Mouse (Mus musculus) lung, postnatal 0 days (tissue): ENCODE data around the gene Sec61b. TPM values are rescaled to one million over a fixed set of nuclear protein-coding genes. Genes with fewer than 3 reads are reported as not detected.

Experiments
- ATAC-seq: fragments of 200-750 bp; cut with Nextera tagmentation; 2 replicates; pipeline ENCODE4 v1.8.0; 2017; ENCODE audit warnings: moderate library complexity
- DNase-seq: peaks from one replicate; pipeline ENCODE4 v3.0.0-alpha.2; 2016; ENCODE audit warnings: low spot score
- H3K27ac ChIP-seq: fragments of 300-500 bp; sonication (generic); 2 replicates; pipeline ENCODE4 v1.5.1; 2014; ENCODE audit warnings: antibody characterized with exemption, mild to moderate bottlenecking, low read length, mixed read lengths
- H3K27me3 ChIP-seq: fragments of 300-500 bp; sonication (generic); replicated peaks from 2 replicates; pipeline ENCODE4 v1.6.1; 2014; ENCODE audit warnings: low read length, mixed read lengths; ENCODE audit not compliant: insufficient read depth
- H3K36me3 ChIP-seq: fragments of 300-500 bp; sonication (generic); 2 replicates; pipeline ENCODE4 v1.6.1; 2014; ENCODE audit warnings: low read length, mixed read lengths; ENCODE audit not compliant: insufficient read depth
- H3K4me1 ChIP-seq: fragments of 300-500 bp; sonication (generic); 2 replicates; pipeline ENCODE4 v1.6.1; 2014; ENCODE audit warnings: antibody characterized with exemption, low read depth, low read length, mixed read lengths; ENCODE audit not compliant: insufficient read depth
- H3K4me2 ChIP-seq: fragments of 300-500 bp; sonication (generic); replicated peaks from 2 replicates; pipeline ENCODE4 v1.6.1; 2014; ENCODE audit warnings: low read depth, mild to moderate bottlenecking, low read length, moderate library complexity, mixed read lengths
- H3K4me3 ChIP-seq: fragments of 300-500 bp; sonication (generic); 2 replicates; pipeline ENCODE4 v1.5.1; 2014; ENCODE audit warnings: low read depth, low read length
- H3K9ac ChIP-seq: fragments of 300-500 bp; sonication (generic); replicated peaks from 2 replicates; pipeline ENCODE4 v1.6.1; 2014; ENCODE audit warnings: low read depth, mild to moderate bottlenecking
- H3K9me3 ChIP-seq: fragments of 300-500 bp; sonication (generic); 2 replicates; pipeline ENCODE4 v1.6.1; 2016; ENCODE audit warnings: low read length, mixed read lengths
- CTCF ChIP-seq: IDR thresholded peaks from 2 replicates; pipeline ENCODE4 v1.5.1; 2016; ENCODE audit warnings: antibody characterized with exemption, mild to moderate bottlenecking
- EP300 ChIP-seq: IDR thresholded peaks from 2 replicates; pipeline ENCODE4 v1.6.1; 2016; ENCODE audit warnings: antibody characterized with exemption, mild to moderate bottlenecking, control low read depth
- WGBS: fragments of 180-500 bp; shearing (Covaris S2); extraction: QIAGEN DNeasy Blood & Tissue Kit; methylation state at CpG from one replicate; pipeline ENCODE4 v1.1.7; 2014; 5-methylcytosine and 5-hydroxymethylcytosine counted together
- polyA plus RNA-seq: library from polyadenylated mRNA; unstranded; fragments of >200 nt; fragmentation: Nextera tagmentation; extraction: Ambion mirVana; gene quantifications from 2 replicates; pipeline ENCODE4 v1.2.1, GENCODE M21; 2015

Sec61b gene
- polyA plus RNA-seq, 1 experiment from 2014 or later: 337 TPM

GRCm38 (mm10) chr4:47449116-47449515, 25.3 kb upstream of the Sec61b start:
- WGBS: 45% methylated on average over 5 of the region's 5 CpGs
- DNase-seq (no peak), ATAC-seq (no peak)
- no peak overlapping the region for H3K9ac ChIP-seq
- no peaks in the 10 kb centered on the region for H3K4me1 ChIP-seq
- no peak overlapping the region for H3K27ac ChIP-seq
- no peak for TF ChIP-seq EP300
- no peak for TF ChIP-seq CTCF
- no peak overlapping the region for H3K4me2 ChIP-seq
- no peaks in the 10 kb centered on the region for H3K9me3 ChIP-seq
- H3K36me3 ChIP-seq: no peaks in the 10 kb centered on the region
- H3K27me3 ChIP-seq: no peaks in the 10 kb centered on the region
- no peak overlapping the region for H3K4me3 ChIP-seq

- Histone ChIP-seq H3K9ac (no peak overlapping the region), H3K9me3 (no peaks in the 10 kb centered on the region), H3K4me2 (no peak overlapping the region), H3K27me3 (no peaks in the 10 kb centered on the region), H3K4me1 (no peaks in the 10 kb centered on the region), H3K4me3 (no peak overlapping the region), H3K27ac (no peak overlapping the region), H3K36me3 (no peaks in the 10 kb centered on the region)
- ATAC-seq: no peak
- WGBS: 30% methylated on average over 18 of the region's 18 CpGs
- TF ChIP-seq EP300 (no peak), CTCF (no peak)
- no peak for DNase-seq
These were observed 24.6 kb upstream of the Sec61b start for GRCm38 (mm10) chr4:47449586-47450522.

- Histone ChIP-seq H3K27ac (no peak overlapping the region), H3K36me3 (peaks cover 22% of the 10 kb centered on the region), H3K4me2 (no peak overlapping the region), H3K4me3 (no peak overlapping the region), H3K9ac (no peak overlapping the region), H3K9me3 (no peaks in the 10 kb centered on the region), H3K27me3 (no peaks in the 10 kb centered on the region), H3K4me1 (no peaks in the 10 kb centered on the region)
- 74% methylated on average over 2 of the region's 2 CpGs for WGBS
- DNase-seq (no peak), ATAC-seq (no peak)
- no peak for TF ChIP-seq CTCF
- no peak for TF ChIP-seq EP300
These were observed 7.3 kb upstream of the Sec61b start for GRCm38 (mm10) chr4:47467196-47467595.

GRCm38 (mm10) chr4:47473586-47473967, 881 bp upstream of the Sec61b start:
- peak overlapping the region; percentile 83 for H3K27ac ChIP-seq
- peaks cover 3% of the 10 kb centered on the region; the same call in 1 of the 2 replicates for H3K4me1 ChIP-seq
- TF ChIP-seq CTCF (peak; percentile 39), EP300 (no peak)
- H3K9me3 ChIP-seq: no peaks in the 10 kb centered on the region
- peak overlapping the region; percentile 62 for H3K9ac ChIP-seq
- ATAC-seq (no peak), DNase-seq (peak; percentile 57)
- peak overlapping the region; percentile 63 for H3K4me2 ChIP-seq
- no peaks in the 10 kb centered on the region for H3K27me3 ChIP-seq
- peaks cover 26% of the 10 kb centered on the region for H3K36me3 ChIP-seq
- 0% methylated on average over 8 of the region's 14 CpGs for WGBS
- H3K4me3 ChIP-seq: peak overlapping the region; percentile 79

GRCm38 (mm10) chr4:47474730-47475643, 529 bp downstream of the Sec61b start:
- Histone ChIP-seq H3K36me3 (peaks cover 21% of the 10 kb centered on the region), H3K9me3 (no peaks in the 10 kb centered on the region), H3K27me3 (no peaks in the 10 kb centered on the region), H3K4me2 (peak overlapping the region; percentile 63), H3K4me3 (peak overlapping the region; percentile 79), H3K27ac (peak overlapping the region; percentile 83), H3K9ac (peak overlapping the region; percentile 62), H3K4me1 (peaks cover 3% of the 10 kb centered on the region; the same call in 1 of the 2 replicates)
- ATAC-seq (peak; percentile 24), DNase-seq (peak; percentile 18)
- WGBS: 11% methylated on average over 31 of the region's 31 CpGs
- TF ChIP-seq CTCF (no peak), EP300 (no peak)

- WGBS: 90% methylated on average over 6 of the region's 6 CpGs
- no peak for DNase-seq
- H3K27ac ChIP-seq: no peak overlapping the region
- H3K4me3 ChIP-seq: no peak overlapping the region
- ATAC-seq: no peak
- no peak overlapping the region for H3K9ac ChIP-seq
- H3K36me3 ChIP-seq: peaks cover 23% of the 10 kb centered on the region; the same call in 1 of the 2 replicates
- no peak overlapping the region for H3K4me2 ChIP-seq
- no peaks in the 10 kb centered on the region for H3K9me3 ChIP-seq
- no peaks in the 10 kb centered on the region for H3K27me3 ChIP-seq
- TF ChIP-seq CTCF: no peak
- TF ChIP-seq EP300: no peak
- H3K4me1 ChIP-seq: peaks cover 3% of the 10 kb centered on the region; the same call in 1 of the 2 replicates
These were observed 3.1 kb downstream of the Sec61b start for GRCm38 (mm10) chr4:47477539-47477938.
